In the genomic region with DNA sequence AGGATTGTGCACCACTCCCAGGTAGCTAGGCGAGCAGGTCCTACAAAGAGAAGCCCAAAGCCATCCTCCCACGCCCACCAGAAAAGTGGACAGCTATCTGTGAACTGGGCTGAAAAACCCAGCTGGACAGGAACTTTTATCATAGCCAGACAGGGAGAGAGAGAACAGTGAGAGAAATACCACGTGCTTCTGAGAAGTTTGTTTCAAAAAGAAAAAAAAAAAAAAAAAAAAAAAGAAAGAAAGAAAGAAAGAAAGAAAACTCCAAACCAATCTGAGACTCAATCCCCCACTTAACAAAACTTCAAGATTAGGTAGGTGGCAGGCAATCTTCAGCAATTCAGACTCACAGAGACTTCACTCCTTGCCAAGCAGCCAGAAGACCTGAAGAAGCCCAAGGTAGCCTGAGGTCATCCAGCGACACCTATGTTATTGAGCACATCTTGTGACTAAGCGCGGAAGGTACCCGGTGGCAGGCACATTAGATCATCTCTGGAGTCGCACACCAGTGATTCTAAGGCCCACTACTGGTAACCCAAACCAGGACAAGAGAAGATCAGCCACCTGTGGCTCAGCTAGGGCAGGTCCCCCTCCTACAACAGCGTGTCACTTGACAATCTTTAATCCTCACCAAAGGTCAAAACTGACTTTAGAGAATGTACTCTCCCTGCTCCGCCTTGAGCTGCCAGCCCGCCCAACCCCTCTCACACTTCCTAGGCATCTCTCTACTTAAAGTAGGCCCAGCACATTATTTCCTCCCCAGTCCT, we compare ENCODE assay signal across 8 mouse cellular contexts.
DNase-seq lines count a peak whose midpoint lies in the region; ATAC-seq and TF ChIP-seq lines count a peak whose summit lies in the region.

No protein-coding gene starts in this region.

- peaks cover 37% of the 10 kb centered on the region for H3K4me1 ChIP-seq in heart, embryonic 12.5 days (replicated peaks)
- peaks cover 3 to 18% of the 10 kb centered on the region in 2 experiments for H3K4me1 ChIP-seq in MEL (ENCODE audit: control insufficient read depth in 1 of 2, insufficient read depth in 2 of 2, low read length in 2 of 2)
- H3K4me1 ChIP-seq in hindbrain, embryonic 13.5 days (replicated peaks), result peaks cover 30% of the 10 kb centered on the region
- peaks cover 24% of the 10 kb centered on the region for H3K4me1 ChIP-seq in midbrain, embryonic 15.5 days

- H3K9ac ChIP-seq in heart, embryonic 12.5 days, result peak overlapping the region; percentile 90; the same call in 1 of the 2 replicates
- peak overlapping the region; percentile 79 for H3K9ac ChIP-seq in MEL (ENCODE audit: control insufficient read depth, low read depth, low read length, poor library complexity, severe bottlenecking)
- peak overlapping the region; percentile 92 for H3K9ac ChIP-seq in hindbrain, embryonic 13.5 days
- no peak overlapping the region for H3K9ac ChIP-seq in midbrain, embryonic 15.5 days

- no peak for DNase-seq in heart, postnatal 10 days
- DNase-seq in MEL (ENCODE audit: low read depth, low spot score), result peak; percentile 26
- no peak for DNase-seq in right cerebral cortex, postnatal 25 days
- no peak for DNase-seq in urinary bladder, adult 2 months (ENCODE audit: low spot score)
- no peak for DNase-seq in adrenal gland, postnatal 25 days

- H3K27me3 ChIP-seq in heart, embryonic 12.5 days (replicated peaks), result no peaks in the 10 kb centered on the region
- H3K27me3 ChIP-seq in MEL (ENCODE audit: control insufficient read depth in 1 of 2, insufficient read depth in 2 of 2, low read length in 2 of 2), result no peaks in the 10 kb centered on the region
- H3K27me3 ChIP-seq in hindbrain, embryonic 13.5 days, result no peaks in the 10 kb centered on the region
- H3K27me3 ChIP-seq in midbrain, embryonic 15.5 days (replicated peaks), result no peaks in the 10 kb centered on the region

- 42% methylated on average over 11 of the region's 11 CpGs for WGBS in heart, embryonic 12.5 days
- 49% methylated on average over 11 of the region's 11 CpGs for WGBS in hindbrain, embryonic 13.5 days
- 34% methylated on average over 11 of the region's 11 CpGs for WGBS in midbrain, embryonic 15.5 days

- TF ChIP-seq EP300 in MEL (IDR thresholded peaks at IDR 0.05; ENCODE audit: low read depth in 1 of 2, low read length in 2 of 2), result no peak

- no peaks in the 10 kb centered on the region for H3K36me3 ChIP-seq in heart, embryonic 12.5 days
- peaks cover 0 to 12% of the 10 kb centered on the region in 2 experiments; a peak in 2 of 4 replicates for H3K36me3 ChIP-seq in MEL (ENCODE audit: control insufficient read depth in 1 of 2, insufficient read depth in 2 of 2, low read length in 2 of 2)
- no peaks in the 10 kb centered on the region for H3K36me3 ChIP-seq in hindbrain, embryonic 13.5 days
- no peaks in the 10 kb centered on the region for H3K36me3 ChIP-seq in midbrain, embryonic 15.5 days (replicated peaks)

- H3K9me3 ChIP-seq in heart, embryonic 12.5 days (replicated peaks), result peaks cover 6% of the 10 kb centered on the region; the same call in 1 of the 2 replicates
- no peaks in the 10 kb centered on the region for H3K9me3 ChIP-seq in MEL (replicated peaks; ENCODE audit: insufficient read depth, low read length)
- H3K9me3 ChIP-seq in hindbrain, embryonic 13.5 days, result no peaks in the 10 kb centered on the region
- H3K9me3 ChIP-seq in midbrain, embryonic 15.5 days, result no peaks in the 10 kb centered on the region

- no peak for ATAC-seq in heart, embryonic 12.5 days (ENCODE audit: insufficient number of reproducible peaks, low FRiP score)
- ATAC-seq in hindbrain, embryonic 13.5 days (ENCODE audit: low FRiP score), result no peak
- no peak for ATAC-seq in midbrain, embryonic 15.5 days (replicated peaks)

- H3K79me2 ChIP-seq in MEL (ENCODE audit: control insufficient read depth, insufficient read depth, low read length, poor library complexity), result peaks cover 8% of the 10 kb centered on the region; the same call in 1 of the 2 replicates

- TF ChIP-seq CTCF in MEL (IDR thresholded peaks at IDR 0.05 in 2 of 3, conservative IDR thresholded peaks at IDR 0.05 in 1 of 3; ENCODE audit: control insufficient read depth in 1 of 3, insufficient read depth in 1 of 3, low read depth in 2 of 3, low read length in 3 of 3, poor library complexity in 1 of 3, severe bottlenecking in 1 of 3), result no peak

- H3K27ac ChIP-seq in heart, embryonic 12.5 days (ENCODE audit: poor library complexity, severe bottlenecking), result peak overlapping the region; percentile 96
- H3K27ac ChIP-seq in MEL (ENCODE audit: control insufficient read depth, low read depth, low read length), result peak overlapping the region; percentile 32; the same call in 1 of the 2 replicates
- H3K27ac ChIP-seq in hindbrain, embryonic 13.5 days, result peak overlapping the region; percentile 93
- no peak overlapping the region for H3K27ac ChIP-seq in midbrain, embryonic 15.5 days

- H3K4me3 ChIP-seq in heart, embryonic 12.5 days, result peak overlapping the region; percentile 94
- peak overlapping the region; percentile 62 to 87 for H3K4me3 ChIP-seq in MEL (ENCODE audit: control insufficient read depth in 1 of 2, insufficient read depth in 1 of 2, low read depth in 2 of 2, low read length in 2 of 2)
- H3K4me3 ChIP-seq in hindbrain, embryonic 13.5 days, result peak overlapping the region; percentile 95
- peak overlapping the region; percentile 69 for H3K4me3 ChIP-seq in midbrain, embryonic 15.5 days

- intact Hi-C loops in heart, postnatal 10 days (cut with DNase I), result loop anchor here (1.0 to 5.0 kb wide), 6 partner anchors 57 to 443 kb away; a partner anchor contains a TSS

- no peak for TF ChIP-seq POLR2A in MEL (IDR thresholded peaks at IDR 0.05; ENCODE audit: control insufficient read depth in 1 of 2, insufficient read depth in 1 of 2, low read depth in 1 of 2, low read length in 2 of 2, poor library complexity in 1 of 2)

- peak overlapping the region; percentile 92 for H3K4me2 ChIP-seq in heart, embryonic 12.5 days
- peak overlapping the region; percentile 84 for H3K4me2 ChIP-seq in hindbrain, embryonic 13.5 days
- peak overlapping the region; percentile 85 for H3K4me2 ChIP-seq in midbrain, embryonic 15.5 days

- TF ChIP-seq RAD21 in MEL (IDR thresholded peaks at IDR 0.05; ENCODE audit: low read depth, low read length), result no peak

TF ChIP-seq in MEL, 35 proteins besides CTCF, POLR2A, EP300 and RAD21:
- TF ChIP-seq ZNF384 (IDR thresholded peaks at IDR 0.05; ENCODE audit: low read depth, low read length) (peak; percentile 69), NELFE (IDR thresholded peaks at IDR 0.05; ENCODE audit: low read depth, low read length) (no peak), SIN3A (IDR thresholded peaks at IDR 0.05; ENCODE audit: low read length) (0 out of 2 replicates have a peak, but pooled peaks have one; percentile 23), MYC (IDR thresholded peaks at IDR 0.05; ENCODE audit: low read depth, low read length) (0 out of 2 replicates have a peak, but pooled peaks have one; percentile 22), MAX (IDR thresholded peaks at IDR 0.05; ENCODE audit: low read length) (peak; percentile 50)
